Mouse (Mus musculus) embryonic fibroblast, embryonic 13.5 days (primary cell): ENCODE results near the gene Gm47841.

Source experiments
- CTCF ChIP-seq: IDR thresholded peaks from 2 replicates; pipeline ENCODE4 v1.5.1; 2011; ENCODE audit warnings: mild to moderate bottlenecking, control low read depth, low read length, moderate library complexity, borderline replicate concordance; ENCODE audit not compliant: insufficient read depth
- POLR2A ChIP-seq: IDR thresholded peaks from 2 replicates; pipeline ENCODE4 v1.6.1; 2011; ENCODE audit warnings: low read depth, mild to moderate bottlenecking, control low read depth, low read length, moderate library complexity

GRCm38 (mm10) chr15:101065069-101065468, 17.9 kb upstream of the Gm47841 start:
- TF ChIP-seq CTCF (no peak), POLR2A (no peak)
